Mouse (Mus musculus): ENCODE measurements around the gene Ppa1. TPM values are rescaled to one million over a fixed set of nuclear protein-coding genes. Genes with fewer than 3 reads are reported as not detected.

Gene Ppa1
- polyA plus RNA-seq, 1 experiment from 2014 or later: 124 TPM

DNA sequence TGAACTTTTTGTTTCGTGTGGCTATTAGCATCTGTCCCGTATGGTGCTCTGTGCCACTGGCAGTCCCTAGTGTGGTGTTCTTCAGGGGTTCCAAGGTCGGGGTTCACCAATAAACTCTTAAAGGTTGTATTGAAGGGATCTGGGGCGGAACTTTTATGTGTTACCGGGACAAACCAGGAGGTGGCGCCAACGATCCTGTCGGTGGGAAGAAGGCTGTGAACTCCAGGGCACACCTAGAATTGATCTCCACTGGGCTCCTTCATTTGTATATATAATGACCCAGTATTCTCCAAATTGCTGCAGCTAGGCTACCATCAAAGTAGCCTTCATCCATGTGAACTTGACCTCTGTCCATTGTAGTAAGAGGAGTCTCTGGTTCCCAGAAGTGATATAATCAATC is 42.5 kb upstream of the Ppa1 start:
- H3K36me3 ChIP-seq (ENCODE audit: control insufficient read depth, insufficient read depth, low read length): no peaks in the 10 kb centered on the region
- TF ChIP-seq CTCF (IDR thresholded peaks at IDR 0.05; ENCODE audit: low read depth) (peak; percentile 80), EP300 (optimal IDR thresholded peaks at IDR 0.05) (no peak)
- no peak overlapping the region for H3K27ac ChIP-seq (replicated peaks)
- DNase-seq (ENCODE audit: low spot score) (peak; percentile 81), ATAC-seq (ENCODE audit: low FRiP score, low TSS enrichment) (peak; percentile 26; the same call in 1 of the 2 replicates)
- no peak overlapping the region for H3K4me3 ChIP-seq (ENCODE audit: low read depth, low read length)
- no peak overlapping the region for H3K4me2 ChIP-seq (replicated peaks; ENCODE audit: low read depth)
- H3K9me3 ChIP-seq (ENCODE audit: control insufficient read depth, low read length): no peaks in the 10 kb centered on the region
- no peaks in the 10 kb centered on the region for H3K4me1 ChIP-seq (replicated peaks; ENCODE audit: control insufficient read depth, insufficient read depth)
- WGBS: 13% methylated on average over 8 of the region's 8 CpGs
- no peak overlapping the region for H3K9ac ChIP-seq (ENCODE audit: low read length)
- no peaks in the 10 kb centered on the region for H3K27me3 ChIP-seq (ENCODE audit: control insufficient read depth, insufficient read depth, low read length)

GRCm38 (mm10) chr10:61608233-61608632 is 40.1 kb upstream of the Ppa1 start:
- no peak overlapping the region for H3K4me3 ChIP-seq (ENCODE audit: low read depth, low read length)
- no peaks in the 10 kb centered on the region for H3K36me3 ChIP-seq (ENCODE audit: control insufficient read depth, insufficient read depth, low read length)
- H3K4me2 ChIP-seq (replicated peaks; ENCODE audit: low read depth): no peak overlapping the region
- H3K9ac ChIP-seq (ENCODE audit: low read length): no peak overlapping the region
- no peak for DNase-seq (ENCODE audit: low spot score)
- H3K4me1 ChIP-seq (replicated peaks; ENCODE audit: control insufficient read depth, insufficient read depth): no peaks in the 10 kb centered on the region
- TF ChIP-seq CTCF (IDR thresholded peaks at IDR 0.05; ENCODE audit: low read depth) (no peak), EP300 (optimal IDR thresholded peaks at IDR 0.05) (no peak)
- ATAC-seq (ENCODE audit: low FRiP score, low TSS enrichment): no peak
- no peaks in the 10 kb centered on the region for H3K9me3 ChIP-seq (ENCODE audit: control insufficient read depth, low read length)
- H3K27me3 ChIP-seq (ENCODE audit: control insufficient read depth, insufficient read depth, low read length): no peaks in the 10 kb centered on the region
- H3K27ac ChIP-seq (replicated peaks): no peak overlapping the region

GRCm38 (mm10) chr10:61610650-61611235 is 37.6 kb upstream of the Ppa1 start:
- WGBS: 77% methylated on average over 8 of the region's 8 CpGs
- Histone ChIP-seq H3K9me3 (ENCODE audit: control insufficient read depth, low read length) (no peaks in the 10 kb centered on the region), H3K27ac (replicated peaks) (no peak overlapping the region), H3K4me3 (ENCODE audit: low read depth, low read length) (no peak overlapping the region), H3K36me3 (ENCODE audit: control insufficient read depth, insufficient read depth, low read length) (no peaks in the 10 kb centered on the region), H3K27me3 (ENCODE audit: control insufficient read depth, insufficient read depth, low read length) (no peaks in the 10 kb centered on the region), H3K4me1 (replicated peaks; ENCODE audit: control insufficient read depth, insufficient read depth) (no peaks in the 10 kb centered on the region), H3K9ac (ENCODE audit: low read length) (no peak overlapping the region), H3K4me2 (replicated peaks; ENCODE audit: low read depth) (no peak overlapping the region)
- TF ChIP-seq CTCF (IDR thresholded peaks at IDR 0.05; ENCODE audit: low read depth) (peak; percentile 70), EP300 (optimal IDR thresholded peaks at IDR 0.05) (no peak)
- DNase-seq (ENCODE audit: low spot score) (peak; percentile 49), ATAC-seq (ENCODE audit: low FRiP score, low TSS enrichment) (peak; percentile 43; the same call in 1 of the 2 replicates)

DNA sequence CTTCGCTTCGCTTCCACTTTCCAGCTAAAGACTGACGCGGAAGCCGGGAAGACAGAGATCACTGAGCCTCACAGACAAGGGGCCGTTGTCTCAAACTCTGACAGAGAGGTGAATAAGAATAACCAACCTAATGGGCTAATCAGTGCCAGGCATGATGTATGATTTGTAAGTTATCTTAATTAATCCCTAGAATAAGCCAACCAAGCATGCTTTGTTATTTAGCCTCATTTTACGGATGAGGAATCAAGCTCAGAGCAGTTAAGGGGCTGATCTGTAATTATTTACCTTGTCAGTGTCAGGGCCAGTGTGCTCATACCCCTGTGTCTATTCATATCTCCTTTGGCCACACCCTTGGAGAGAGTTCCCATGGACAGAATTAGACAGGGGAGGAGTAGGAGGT is 34.0 kb upstream of the Ppa1 start:
- H3K9ac ChIP-seq (ENCODE audit: low read length): no peak overlapping the region
- DNase-seq (ENCODE audit: low spot score) (no peak), ATAC-seq (ENCODE audit: low FRiP score, low TSS enrichment) (no peak)
- no peak overlapping the region for H3K4me3 ChIP-seq (ENCODE audit: low read depth, low read length)
- H3K9me3 ChIP-seq (ENCODE audit: control insufficient read depth, low read length): no peaks in the 10 kb centered on the region
- TF ChIP-seq CTCF (IDR thresholded peaks at IDR 0.05; ENCODE audit: low read depth): no peak
- TF ChIP-seq EP300 (optimal IDR thresholded peaks at IDR 0.05): no peak
- WGBS: 86% methylated on average over 7 of the region's 7 CpGs
- H3K27ac ChIP-seq (replicated peaks): no peak overlapping the region
- no peak overlapping the region for H3K4me2 ChIP-seq (replicated peaks; ENCODE audit: low read depth)
- no peaks in the 10 kb centered on the region for H3K4me1 ChIP-seq (replicated peaks; ENCODE audit: control insufficient read depth, insufficient read depth)
- H3K36me3 ChIP-seq (ENCODE audit: control insufficient read depth, insufficient read depth, low read length): no peaks in the 10 kb centered on the region
- no peaks in the 10 kb centered on the region for H3K27me3 ChIP-seq (ENCODE audit: control insufficient read depth, insufficient read depth, low read length)

DNA sequence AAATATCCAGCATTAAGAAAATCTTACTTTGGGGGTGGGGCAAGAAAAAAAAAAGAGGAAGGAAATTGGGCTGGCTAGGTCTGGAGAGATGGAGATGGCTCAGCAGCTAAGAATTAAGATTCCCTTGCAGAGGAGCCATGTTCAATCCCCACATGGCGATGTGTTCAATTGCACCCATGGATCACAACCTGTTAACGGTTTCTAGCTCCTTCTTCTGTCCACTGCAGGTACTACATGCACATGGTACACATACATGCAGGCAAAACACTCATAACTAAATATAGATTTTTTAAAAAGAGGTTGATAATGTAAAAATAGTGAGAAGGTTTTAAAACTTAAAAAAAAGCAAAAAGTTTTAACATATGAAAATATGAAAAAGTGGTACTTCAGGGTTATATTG is 29.8 kb upstream of the Ppa1 start:
- no peaks in the 10 kb centered on the region for H3K9me3 ChIP-seq (ENCODE audit: control insufficient read depth, low read length)
- H3K36me3 ChIP-seq (ENCODE audit: control insufficient read depth, insufficient read depth, low read length): no peaks in the 10 kb centered on the region
- H3K9ac ChIP-seq (ENCODE audit: low read length): no peak overlapping the region
- no peak overlapping the region for H3K4me3 ChIP-seq (ENCODE audit: low read depth, low read length)
- H3K27me3 ChIP-seq (ENCODE audit: control insufficient read depth, insufficient read depth, low read length): no peaks in the 10 kb centered on the region
- 76% methylated on average over 2 of the region's 2 CpGs for WGBS
- DNase-seq (ENCODE audit: low spot score) (no peak), ATAC-seq (ENCODE audit: low FRiP score, low TSS enrichment) (no peak)
- H3K4me1 ChIP-seq (replicated peaks; ENCODE audit: control insufficient read depth, insufficient read depth): no peaks in the 10 kb centered on the region
- H3K4me2 ChIP-seq (replicated peaks; ENCODE audit: low read depth): no peak overlapping the region
- no peak overlapping the region for H3K27ac ChIP-seq (replicated peaks)
- TF ChIP-seq EP300 (optimal IDR thresholded peaks at IDR 0.05): no peak
- TF ChIP-seq CTCF (IDR thresholded peaks at IDR 0.05; ENCODE audit: low read depth): 0 out of 2 replicates have a peak, but pooled peaks have one; percentile 8

DNA sequence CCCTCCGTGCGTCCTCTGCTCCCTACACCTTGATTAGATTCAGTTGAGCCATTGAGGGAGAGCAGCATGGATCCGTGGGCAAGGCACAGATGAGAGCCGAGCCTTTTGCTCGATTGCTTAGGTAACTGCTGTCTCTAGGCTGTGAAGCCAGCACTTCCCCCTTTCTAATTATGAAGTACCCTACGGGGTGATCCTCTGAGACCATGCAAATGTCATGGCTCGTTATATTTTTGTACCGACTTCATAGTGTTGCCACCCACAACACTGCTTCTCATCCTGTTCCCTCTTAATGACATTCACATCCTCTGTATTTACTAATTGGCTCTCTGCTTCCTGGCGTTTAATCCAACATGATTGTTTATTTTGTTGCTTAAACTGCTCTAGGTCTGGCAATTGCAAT is 26.7 kb upstream of the Ppa1 start:
- TF ChIP-seq CTCF (IDR thresholded peaks at IDR 0.05; ENCODE audit: low read depth) (no peak), EP300 (optimal IDR thresholded peaks at IDR 0.05) (no peak)
- H3K9me3 ChIP-seq (ENCODE audit: control insufficient read depth, low read length): no peaks in the 10 kb centered on the region
- ATAC-seq (ENCODE audit: low FRiP score, low TSS enrichment) (no peak), DNase-seq (ENCODE audit: low spot score) (no peak)
- no peak overlapping the region for H3K27ac ChIP-seq (replicated peaks)
- H3K4me1 ChIP-seq (replicated peaks; ENCODE audit: control insufficient read depth, insufficient read depth): peaks cover 6% of the 10 kb centered on the region; the same call in 1 of the 2 replicates
- H3K27me3 ChIP-seq (ENCODE audit: control insufficient read depth, insufficient read depth, low read length): no peaks in the 10 kb centered on the region; the same call in 1 of the 2 replicates
- WGBS: 56% methylated on average over 9 of the region's 9 CpGs
- H3K4me2 ChIP-seq (replicated peaks; ENCODE audit: low read depth): no peak overlapping the region
- H3K9ac ChIP-seq (ENCODE audit: low read length): no peak overlapping the region
- no peak overlapping the region for H3K4me3 ChIP-seq (ENCODE audit: low read depth, low read length)
- H3K36me3 ChIP-seq (ENCODE audit: control insufficient read depth, insufficient read depth, low read length): no peaks in the 10 kb centered on the region

Measured in stomach, postnatal 0 days (tissue).